Mouse (Mus musculus): Measurements from ENCODE around the gene Safb2. TPM values are rescaled to one million over a fixed set of nuclear protein-coding genes. Genes with fewer than 3 reads are reported as not detected.

The Safb2 gene
- polyA plus RNA-seq, 1 experiment = 110 TPM

GRCm38 (mm10) chr17:56542736-56543135 is 41.6 kb downstream of the Safb2 start:
- Histone ChIP-seq H3K27ac (ENCODE audit: insufficient read depth, low read depth, low read length) (no peak overlapping the region), H3K4me1 (ENCODE audit: control insufficient read depth, insufficient read depth, insufficient read length, low read length) (no peaks in the 10 kb centered on the region), H3K36me3 (ENCODE audit: control insufficient read depth, insufficient read depth, low read length) (no peaks in the 10 kb centered on the region), H3K4me3 (ENCODE audit: low read depth, low read length) (no peak overlapping the region), H3K27me3 (ENCODE audit: control insufficient read depth, insufficient read depth, low read length) (no peaks in the 10 kb centered on the region)
- TF ChIP-seq POLR2A (IDR thresholded peaks at IDR 0.05; ENCODE audit: low read depth, low read length) (no peak), CTCF (IDR thresholded peaks at IDR 0.05; ENCODE audit: extremely low read depth, insufficient read length, insufficient replicate concordance, low read depth, low read length) (no peak)
- WGBS = 61% methylated on average over 8 of the region's 8 CpGs

- WGBS = 28% methylated on average over 6 of the region's 6 CpGs
- Histone ChIP-seq H3K36me3 (ENCODE audit: control insufficient read depth, insufficient read depth, low read length) (no peaks in the 10 kb centered on the region), H3K27me3 (ENCODE audit: control insufficient read depth, insufficient read depth, low read length) (no peaks in the 10 kb centered on the region), H3K4me3 (ENCODE audit: low read depth, low read length) (no peak overlapping the region), H3K27ac (ENCODE audit: insufficient read depth, low read depth, low read length) (no peak overlapping the region), H3K4me1 (ENCODE audit: control insufficient read depth, insufficient read depth, insufficient read length, low read length) (no peaks in the 10 kb centered on the region)
- TF ChIP-seq CTCF (IDR thresholded peaks at IDR 0.05; ENCODE audit: extremely low read depth, insufficient read length, insufficient replicate concordance, low read depth, low read length) = no peak
- no peak for TF ChIP-seq POLR2A (IDR thresholded peaks at IDR 0.05; ENCODE audit: low read depth, low read length)
Measured at GRCm38 (mm10) chr17:56540562-56540975, 43.8 kb downstream of the Safb2 start.

DNA sequence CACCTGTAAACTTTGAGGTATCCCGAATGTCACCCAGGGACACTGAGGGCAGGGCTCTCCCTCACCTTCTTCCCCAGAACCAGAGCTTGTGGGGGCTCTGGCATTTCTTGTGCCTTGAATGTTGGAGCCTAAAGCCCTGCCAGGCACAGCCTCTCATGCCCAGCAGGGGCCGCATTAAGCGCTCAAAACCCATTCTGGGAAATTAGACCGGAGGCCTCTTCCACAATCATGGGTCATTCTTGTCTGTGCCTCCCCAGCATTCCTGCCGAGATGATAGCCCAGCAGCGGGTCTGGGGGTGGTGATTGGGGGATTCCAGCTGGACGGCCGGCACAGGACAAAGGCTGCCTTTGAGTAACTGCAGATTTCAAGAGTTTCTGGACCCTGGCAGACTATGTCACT is 46.5 kb downstream of the Safb2 start:
- no peak overlapping the region for H3K27ac ChIP-seq (ENCODE audit: insufficient read depth, low read depth, low read length)
- H3K4me1 ChIP-seq (ENCODE audit: control insufficient read depth, insufficient read depth, insufficient read length, low read length) = no peaks in the 10 kb centered on the region
- TF ChIP-seq POLR2A (IDR thresholded peaks at IDR 0.05; ENCODE audit: low read depth, low read length) (no peak), CTCF (IDR thresholded peaks at IDR 0.05; ENCODE audit: extremely low read depth, insufficient read length, insufficient replicate concordance, low read depth, low read length) (no peak)
- H3K4me3 ChIP-seq (ENCODE audit: low read depth, low read length) = no peak overlapping the region
- H3K36me3 ChIP-seq (ENCODE audit: control insufficient read depth, insufficient read depth, low read length) = no peaks in the 10 kb centered on the region
- 53% methylated on average over 8 of the region's 8 CpGs for WGBS
- no peaks in the 10 kb centered on the region for H3K27me3 ChIP-seq (ENCODE audit: control insufficient read depth, insufficient read depth, low read length)

GRCm38 (mm10) chr17:56536874-56537273 is 47.5 kb downstream of the Safb2 start:
- H3K4me3 ChIP-seq (ENCODE audit: low read depth, low read length) = no peak overlapping the region
- no peak for TF ChIP-seq POLR2A (IDR thresholded peaks at IDR 0.05; ENCODE audit: low read depth, low read length)
- no peak for TF ChIP-seq CTCF (IDR thresholded peaks at IDR 0.05; ENCODE audit: extremely low read depth, insufficient read length, insufficient replicate concordance, low read depth, low read length)
- H3K4me1 ChIP-seq (ENCODE audit: control insufficient read depth, insufficient read depth, insufficient read length, low read length) = no peaks in the 10 kb centered on the region
- 69% methylated on average over 3 of the region's 3 CpGs for WGBS
- H3K27me3 ChIP-seq (ENCODE audit: control insufficient read depth, insufficient read depth, low read length) = no peaks in the 10 kb centered on the region
- H3K36me3 ChIP-seq (ENCODE audit: control insufficient read depth, insufficient read depth, low read length) = no peaks in the 10 kb centered on the region
- no peak overlapping the region for H3K27ac ChIP-seq (ENCODE audit: insufficient read depth, low read depth, low read length)

- no peak overlapping the region for H3K4me3 ChIP-seq (ENCODE audit: low read depth, low read length)
- no peaks in the 10 kb centered on the region for H3K4me1 ChIP-seq (ENCODE audit: control insufficient read depth, insufficient read depth, insufficient read length, low read length)
- WGBS = 73% methylated on average over 14 of the region's 14 CpGs
- TF ChIP-seq POLR2A (IDR thresholded peaks at IDR 0.05; ENCODE audit: low read depth, low read length) = no peak
- no peak for TF ChIP-seq CTCF (IDR thresholded peaks at IDR 0.05; ENCODE audit: extremely low read depth, insufficient read length, insufficient replicate concordance, low read depth, low read length)
- H3K27ac ChIP-seq (ENCODE audit: insufficient read depth, low read depth, low read length) = no peak overlapping the region
- no peaks in the 10 kb centered on the region for H3K36me3 ChIP-seq (ENCODE audit: control insufficient read depth, insufficient read depth, low read length)
- H3K27me3 ChIP-seq (ENCODE audit: control insufficient read depth, insufficient read depth, low read length) = no peaks in the 10 kb centered on the region
Measured at GRCm38 (mm10) chr17:56536192-56536591, 48.2 kb downstream of the Safb2 start.

DNA sequence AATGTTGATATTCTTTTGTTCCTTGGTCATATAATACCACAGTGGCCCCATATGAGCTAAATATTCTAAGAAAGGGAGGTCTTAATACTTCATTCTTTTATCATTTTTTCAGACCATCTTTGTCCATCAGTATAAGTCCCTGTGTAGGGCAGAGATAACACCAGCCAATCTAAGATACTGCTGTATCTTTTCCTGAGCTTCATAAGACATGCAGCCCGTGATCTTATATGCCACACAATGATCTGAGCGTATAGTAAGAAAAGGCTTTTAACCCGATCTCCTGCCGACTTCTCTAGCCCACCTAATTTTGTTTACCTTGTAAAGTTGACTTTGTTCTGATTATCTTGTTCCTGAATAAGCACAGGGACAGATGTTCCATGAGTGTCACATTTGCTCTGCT is 59.4 kb downstream of the Safb2 start:
- no peaks in the 10 kb centered on the region for H3K36me3 ChIP-seq (ENCODE audit: control insufficient read depth, insufficient read depth, low read length)
- no peak overlapping the region for H3K4me3 ChIP-seq (ENCODE audit: low read depth, low read length)
- no peak overlapping the region for H3K27ac ChIP-seq (ENCODE audit: insufficient read depth, low read depth, low read length)
- 44% methylated on average over 4 of the region's 4 CpGs for WGBS
- H3K4me1 ChIP-seq (ENCODE audit: control insufficient read depth, insufficient read depth, insufficient read length, low read length) = no peaks in the 10 kb centered on the region
- TF ChIP-seq POLR2A (IDR thresholded peaks at IDR 0.05; ENCODE audit: low read depth, low read length) (no peak), CTCF (IDR thresholded peaks at IDR 0.05; ENCODE audit: extremely low read depth, insufficient read length, insufficient replicate concordance, low read depth, low read length) (no peak)
- no peaks in the 10 kb centered on the region for H3K27me3 ChIP-seq (ENCODE audit: control insufficient read depth, insufficient read depth, low read length)

DNA sequence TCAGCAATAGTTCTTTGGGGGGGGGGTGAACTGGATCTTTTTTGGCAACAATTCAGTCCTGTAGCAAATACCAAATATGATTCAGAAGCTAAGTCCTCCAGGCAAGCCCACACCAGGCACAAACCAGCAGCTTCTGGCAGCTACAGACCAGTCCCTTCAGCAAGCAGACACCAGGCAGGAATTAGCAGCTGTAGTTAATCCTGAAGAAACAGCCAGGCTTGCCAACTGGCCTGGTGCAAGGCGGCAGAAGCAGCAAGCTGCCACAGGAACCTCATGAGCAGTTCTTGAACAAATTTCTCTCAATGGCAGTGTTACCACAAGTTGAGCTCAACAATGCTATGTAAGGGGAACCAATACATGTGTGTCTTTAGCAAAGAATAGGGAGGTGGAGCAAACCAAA is 61.6 kb downstream of the Safb2 start:
- TF ChIP-seq POLR2A (IDR thresholded peaks at IDR 0.05; ENCODE audit: low read depth, low read length) (no peak), CTCF (IDR thresholded peaks at IDR 0.05; ENCODE audit: extremely low read depth, insufficient read length, insufficient replicate concordance, low read depth, low read length) (no peak)
- Histone ChIP-seq H3K4me3 (ENCODE audit: low read depth, low read length) (no peak overlapping the region), H3K27ac (ENCODE audit: insufficient read depth, low read depth, low read length) (no peak overlapping the region), H3K36me3 (ENCODE audit: control insufficient read depth, insufficient read depth, low read length) (no peaks in the 10 kb centered on the region), H3K27me3 (ENCODE audit: control insufficient read depth, insufficient read depth, low read length) (no peaks in the 10 kb centered on the region), H3K4me1 (ENCODE audit: control insufficient read depth, insufficient read depth, insufficient read length, low read length) (no peaks in the 10 kb centered on the region)
- WGBS = 59% methylated on average over 1 of the region's 1 CpGs
